Mouse (Mus musculus): ENCODE measurements around the gene Gm21970. TPM values are rescaled to one million over a fixed set of nuclear protein-coding genes. Genes with fewer than 3 reads are reported as not detected.

The Gm21970 gene
- polyA plus RNA-seq, 1 experiment from 2014 or later = not detected

DNA sequence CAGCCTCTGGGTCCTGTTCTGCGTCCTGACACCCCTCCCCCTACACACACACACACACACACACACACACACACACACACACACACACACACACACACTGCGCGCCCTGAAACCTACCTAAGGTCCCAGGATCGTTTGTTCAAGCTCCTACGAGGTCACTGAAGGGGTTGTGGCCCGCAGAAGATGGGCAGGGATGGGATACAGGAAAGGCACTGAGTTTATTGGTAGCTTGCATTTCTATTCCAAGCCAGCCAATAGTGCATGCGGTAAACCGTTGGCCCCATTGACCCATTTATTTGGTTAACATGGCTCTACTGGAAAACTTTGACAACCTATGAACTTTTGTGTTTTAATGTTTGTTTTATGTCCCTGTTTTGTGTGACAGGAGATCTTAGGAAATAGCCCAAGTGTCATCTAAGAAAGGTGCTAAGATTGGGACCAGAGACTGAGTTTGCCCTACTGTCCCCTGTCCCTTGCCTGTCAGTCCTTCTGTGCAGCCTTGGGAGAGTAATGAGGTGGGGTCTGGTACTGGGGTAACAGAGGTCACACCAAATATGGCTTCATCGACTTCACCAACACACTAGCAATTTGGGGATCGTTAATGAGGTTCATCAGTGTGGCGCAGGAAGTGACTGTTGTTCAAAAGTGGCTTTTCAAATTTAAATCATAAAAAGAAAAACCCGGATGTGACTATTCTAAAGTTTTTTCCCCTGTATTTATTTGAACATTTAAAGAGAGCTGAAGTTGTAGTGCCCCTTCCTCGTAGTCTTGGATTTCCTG lies 17.9 kb upstream of the Gm21970 start:
- Histone ChIP-seq H3K4me2 (replicated peaks) (peak overlapping the region; percentile 69), H3K27me3 (no peaks in the 10 kb centered on the region), H3K9ac (replicated peaks) (peak overlapping the region; percentile 90), H3K9me3 (no peaks in the 10 kb centered on the region), H3K4me1 (peaks cover 22% of the 10 kb centered on the region), H3K4me3 (peak overlapping the region; percentile 89), H3K36me3 (no peaks in the 10 kb centered on the region), H3K27ac (replicated peaks) (peak overlapping the region; percentile 95)
- WGBS = 42% methylated on average over 13 of the region's 13 CpGs
- ATAC-seq (replicated peaks) = no peak

DNA sequence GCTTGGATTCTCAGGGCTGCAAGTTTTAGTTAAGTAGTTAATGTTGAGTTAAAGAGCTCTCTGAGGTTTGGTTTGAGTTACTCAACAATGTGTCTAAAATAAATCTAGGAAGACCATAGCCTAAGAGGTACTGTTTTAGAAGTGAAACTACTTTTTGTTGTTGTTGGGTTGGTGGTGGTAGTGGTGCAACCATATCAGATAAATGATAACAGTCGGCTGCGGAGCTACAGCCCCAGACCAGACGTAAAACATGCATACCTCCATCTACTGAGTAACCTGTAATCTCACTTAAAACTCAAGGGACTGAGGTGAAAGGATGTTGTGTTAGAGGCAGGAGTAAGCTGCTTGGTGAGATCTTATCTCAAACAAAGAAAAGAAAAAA lies 17.3 kb upstream of the Gm21970 start:
- 90% methylated on average over 3 of the region's 3 CpGs for WGBS
- no peaks in the 10 kb centered on the region for H3K36me3 ChIP-seq
- no peaks in the 10 kb centered on the region for H3K27me3 ChIP-seq
- no peak overlapping the region for H3K27ac ChIP-seq (replicated peaks)
- H3K9me3 ChIP-seq = no peaks in the 10 kb centered on the region
- peaks cover 28% of the 10 kb centered on the region for H3K4me1 ChIP-seq
- H3K4me2 ChIP-seq (replicated peaks) = 0 out of 2 replicates have a peak overlapping the region, but pooled peaks have one; percentile 69
- no peak overlapping the region for H3K4me3 ChIP-seq
- H3K9ac ChIP-seq (replicated peaks) = no peak overlapping the region
- no peak for ATAC-seq (replicated peaks)

DNA sequence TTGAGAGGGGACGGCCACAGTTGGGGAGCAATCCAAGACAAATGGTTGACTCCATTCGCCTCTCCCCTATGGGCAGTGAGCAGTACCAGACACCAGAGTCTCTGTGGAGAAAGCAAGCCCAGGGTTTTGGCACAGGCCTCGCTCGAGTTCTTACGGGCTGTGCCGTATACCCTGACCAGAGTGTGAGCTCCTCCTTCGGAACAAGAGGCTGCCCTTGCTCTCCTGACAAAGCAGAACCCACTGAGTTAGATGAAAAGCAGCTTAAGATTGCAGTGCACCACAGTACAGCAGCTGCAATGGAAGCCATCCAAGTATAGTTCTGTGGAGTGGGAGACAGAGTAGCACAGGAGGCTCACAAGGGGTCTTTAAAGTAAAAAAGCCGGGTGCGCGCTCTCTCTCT lies 14.8 kb upstream of the Gm21970 start:
- Histone ChIP-seq H3K27ac (replicated peaks) (peak overlapping the region; percentile 58), H3K27me3 (no peaks in the 10 kb centered on the region)
- WGBS = 87% methylated on average over 10 of the region's 10 CpGs

DNA sequence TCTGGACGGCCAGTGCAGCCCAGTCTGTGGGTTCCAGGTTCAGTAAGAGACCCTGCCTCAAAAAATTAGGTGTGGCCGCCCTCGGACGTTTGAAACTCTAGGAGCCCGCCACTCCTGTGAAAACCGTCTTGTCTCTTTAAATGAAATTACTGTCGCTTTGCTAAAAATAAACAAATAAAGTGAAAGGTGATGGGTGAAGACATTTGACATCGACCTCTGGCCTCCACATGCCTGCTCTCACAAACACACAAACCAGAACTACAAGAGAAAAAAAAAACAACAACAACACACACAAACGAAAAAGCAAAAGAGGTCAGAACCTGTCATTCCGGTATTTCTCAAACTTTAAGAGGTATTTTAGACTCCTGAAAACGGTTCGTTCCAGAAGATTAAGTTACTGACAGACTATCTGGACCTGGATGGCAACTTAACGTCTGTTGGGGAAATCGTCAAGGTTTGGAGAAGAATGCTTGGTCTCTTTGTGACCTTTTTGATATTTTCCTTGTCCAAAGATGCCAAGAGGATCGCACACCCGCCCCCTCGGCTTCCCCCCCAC lies 13.0 kb upstream of the Gm21970 start:
- Histone ChIP-seq H3K27ac (replicated peaks) (peak overlapping the region; percentile 47; the same call in 1 of the 2 replicates), H3K4me2 (replicated peaks) (no peak overlapping the region), H3K9me3 (no peaks in the 10 kb centered on the region), H3K9ac (replicated peaks) (no peak overlapping the region), H3K36me3 (peaks cover 5% of the 10 kb centered on the region; the same call in 1 of the 2 replicates), H3K4me3 (no peak overlapping the region), H3K27me3 (no peaks in the 10 kb centered on the region), H3K4me1 (peaks cover 25% of the 10 kb centered on the region)
- WGBS = 60% methylated on average over 17 of the region's 17 CpGs
- ATAC-seq (replicated peaks) = no peak

More for the DNA sequence above, 14.8 kb upstream of the Gm21970 start:
- ATAC-seq (replicated peaks) = no peak
- Histone ChIP-seq H3K4me2 (replicated peaks) (no peak overlapping the region), H3K36me3 (peaks cover 1% of the 10 kb centered on the region; the same call in 1 of the 2 replicates), H3K4me1 (peaks cover 30% of the 10 kb centered on the region), H3K4me3 (no peak overlapping the region), H3K9ac (replicated peaks) (no peak overlapping the region), H3K9me3 (no peaks in the 10 kb centered on the region)

DNA sequence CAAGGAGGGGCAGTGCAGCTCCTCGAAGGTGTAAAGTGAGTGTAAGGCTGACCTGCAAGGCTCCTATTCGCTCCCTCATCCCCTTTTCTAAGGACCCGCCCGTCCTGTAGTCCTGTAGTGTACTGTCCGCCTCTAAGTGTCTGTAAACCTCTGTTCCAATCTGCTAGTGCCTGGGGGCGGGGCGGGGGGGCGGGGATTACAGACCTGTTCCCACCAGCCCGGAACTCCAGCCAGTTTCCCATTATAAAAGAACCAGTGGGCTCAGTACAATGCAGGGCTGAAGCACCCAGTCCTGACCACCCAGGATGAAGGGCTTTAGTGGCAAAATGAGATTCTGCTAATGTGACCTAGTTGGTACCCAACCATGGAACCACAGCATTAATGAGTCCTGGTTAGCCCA lies 12.5 kb upstream of the Gm21970 start:
- WGBS = 11% methylated on average over 9 of the region's 9 CpGs
- Histone ChIP-seq H3K4me3 (no peak overlapping the region), H3K9me3 (no peaks in the 10 kb centered on the region), H3K9ac (replicated peaks) (no peak overlapping the region), H3K27me3 (no peaks in the 10 kb centered on the region), H3K36me3 (peaks cover 5% of the 10 kb centered on the region; the same call in 1 of the 2 replicates), H3K4me1 (peaks cover 21% of the 10 kb centered on the region), H3K27ac (replicated peaks) (peak overlapping the region; percentile 47), H3K4me2 (replicated peaks) (no peak overlapping the region)
- peak; percentile 68 for ATAC-seq (replicated peaks)

DNA sequence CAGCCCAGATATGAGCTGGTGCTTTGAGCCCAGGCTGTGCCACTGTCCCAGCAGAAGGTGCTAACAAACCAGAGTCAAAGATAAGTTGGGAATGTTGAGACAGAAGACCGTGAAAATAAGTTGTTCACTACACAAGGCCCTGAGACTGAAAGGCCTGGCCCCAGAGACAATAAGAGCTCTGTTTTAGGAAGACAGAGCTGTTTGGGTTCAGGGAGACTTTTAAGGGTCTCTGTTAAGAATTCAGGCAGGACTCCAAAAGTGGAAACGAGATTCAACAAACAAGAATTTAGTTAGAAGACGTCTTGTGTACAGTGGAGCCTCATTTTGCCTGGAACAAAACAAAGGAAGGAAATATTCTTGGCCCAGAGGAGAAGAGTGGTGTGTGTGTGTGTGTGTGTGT lies 12.1 kb upstream of the Gm21970 start:
- Histone ChIP-seq H3K9me3 (no peaks in the 10 kb centered on the region), H3K27ac (replicated peaks) (peak overlapping the region; percentile 47), H3K9ac (replicated peaks) (no peak overlapping the region), H3K4me2 (replicated peaks) (no peak overlapping the region), H3K36me3 (peaks cover 6% of the 10 kb centered on the region; the same call in 1 of the 2 replicates), H3K4me1 (peaks cover 16% of the 10 kb centered on the region), H3K4me3 (no peak overlapping the region), H3K27me3 (no peaks in the 10 kb centered on the region)
- 16% methylated on average over 3 of the region's 3 CpGs for WGBS
- ATAC-seq (replicated peaks) = peak; percentile 41; the same call in 1 of the 2 replicates

DNA sequence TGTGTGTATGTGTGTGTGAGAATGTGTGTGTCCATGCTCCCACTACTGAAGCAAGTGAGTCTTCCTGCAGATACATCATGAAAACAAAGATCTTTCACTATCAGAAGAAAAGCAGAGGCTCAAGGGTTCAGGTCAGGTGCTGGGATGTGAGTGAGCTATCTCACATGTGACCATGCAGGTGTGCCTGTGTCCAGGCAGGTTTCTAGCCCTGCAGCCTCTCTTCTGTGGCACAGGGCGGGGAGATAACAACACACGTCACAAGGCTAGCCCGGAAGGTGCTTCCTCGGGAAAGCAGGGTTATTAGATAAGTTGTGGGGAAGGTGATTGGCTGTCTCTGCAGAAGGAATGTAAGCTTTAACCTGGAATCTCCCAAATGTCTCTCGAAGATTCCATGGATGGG lies 11.4 kb upstream of the Gm21970 start:
- no peak for ATAC-seq (replicated peaks)
- WGBS = 85% methylated on average over 5 of the region's 5 CpGs
- no peak overlapping the region for H3K4me3 ChIP-seq

DNA sequence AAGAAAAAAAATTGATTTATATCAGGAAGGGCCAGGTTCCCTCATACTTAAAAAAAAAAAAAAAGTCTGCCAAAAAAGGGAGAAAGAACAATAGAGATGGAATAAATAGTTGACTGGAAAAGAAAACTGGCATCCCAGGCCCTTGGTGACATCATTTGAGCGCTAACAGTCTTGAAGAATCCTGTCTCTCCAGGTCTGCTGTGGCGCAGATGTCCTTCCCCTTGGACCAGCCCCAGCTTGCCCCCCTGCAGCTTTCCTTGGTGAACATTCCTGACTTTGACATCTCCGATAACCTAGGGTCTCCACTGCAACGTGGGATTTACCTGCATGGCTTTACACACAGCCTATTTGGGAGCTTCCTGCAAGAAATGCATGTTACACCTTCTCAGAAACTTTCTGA lies 9.9 kb upstream of the Gm21970 start:
- Histone ChIP-seq H3K4me2 (replicated peaks) (no peak overlapping the region), H3K4me3 (no peak overlapping the region), H3K27me3 (no peaks in the 10 kb centered on the region), H3K36me3 (peaks cover 13% of the 10 kb centered on the region; the same call in 1 of the 2 replicates), H3K9ac (replicated peaks) (no peak overlapping the region), H3K27ac (replicated peaks) (no peak overlapping the region), H3K9me3 (no peaks in the 10 kb centered on the region), H3K4me1 (peaks cover 13% of the 10 kb centered on the region)
- no peak for ATAC-seq (replicated peaks)
- 91% methylated on average over 4 of the region's 4 CpGs for WGBS

More for the DNA sequence above, 11.4 kb upstream of the Gm21970 start:
- H3K9ac ChIP-seq (replicated peaks) = no peak overlapping the region
- peaks cover 15% of the 10 kb centered on the region for H3K4me1 ChIP-seq
- no peaks in the 10 kb centered on the region for H3K9me3 ChIP-seq
- no peaks in the 10 kb centered on the region for H3K27me3 ChIP-seq
- peaks cover 13% of the 10 kb centered on the region; the same call in 1 of the 2 replicates for H3K36me3 ChIP-seq
- no peak overlapping the region for H3K4me2 ChIP-seq (replicated peaks)
- H3K27ac ChIP-seq (replicated peaks) = no peak overlapping the region

DNA sequence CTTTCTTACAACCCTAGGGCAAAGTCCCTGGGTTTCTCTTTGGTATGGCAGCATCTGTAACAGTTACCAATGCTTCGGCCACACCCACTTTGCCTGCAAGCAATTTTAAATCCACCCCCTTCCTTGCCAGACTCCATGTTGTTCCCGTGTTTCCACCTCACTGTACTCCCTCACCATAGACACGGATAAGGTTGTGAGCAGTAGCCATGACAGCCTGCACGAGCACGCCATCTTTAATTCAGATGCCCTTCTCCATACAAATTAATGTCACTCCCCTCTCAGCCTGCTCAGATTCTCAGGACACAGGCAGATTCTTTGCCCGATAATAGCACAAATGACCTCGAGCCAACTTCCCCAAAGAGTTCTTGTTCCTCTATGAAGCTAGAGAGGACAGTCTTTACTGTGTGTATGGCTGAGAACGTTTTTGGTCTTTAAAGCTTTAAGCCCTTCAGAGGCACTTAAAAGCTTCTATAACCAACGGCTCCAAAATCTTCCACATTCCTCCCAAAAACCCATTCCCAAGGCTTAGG lies 9.2 kb upstream of the Gm21970 start:
- WGBS = 90% methylated on average over 9 of the region's 9 CpGs

DNA sequence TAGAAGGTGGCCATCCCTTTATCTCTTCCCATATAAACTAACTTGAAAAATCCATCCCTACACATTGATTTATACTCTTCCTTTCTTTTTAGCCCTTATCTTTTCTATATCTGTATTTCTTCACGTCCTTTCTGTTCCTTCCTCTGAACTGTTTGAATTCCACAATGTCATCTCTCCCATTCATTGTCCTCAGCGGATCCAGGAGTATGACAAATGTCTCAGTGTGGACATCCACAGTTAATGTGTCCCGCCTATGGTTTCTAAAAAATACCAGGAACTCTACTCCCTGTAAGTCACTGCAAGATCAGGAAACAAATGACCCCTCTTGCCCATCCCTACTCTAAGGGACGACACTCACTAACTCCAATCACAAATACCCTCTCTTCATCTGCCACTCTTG lies 7.3 kb upstream of the Gm21970 start:
- H3K4me1 ChIP-seq = 0 out of 2 replicates have a peak, but pooled peaks cover 3% of the 10 kb centered on the region
- H3K27ac ChIP-seq (replicated peaks) = no peak overlapping the region
- WGBS = 89% methylated on average over 4 of the region's 4 CpGs
- no peak overlapping the region for H3K4me3 ChIP-seq
- no peak overlapping the region for H3K9ac ChIP-seq (replicated peaks)
- H3K36me3 ChIP-seq = peaks cover 27% of the 10 kb centered on the region
- no peaks in the 10 kb centered on the region for H3K9me3 ChIP-seq
- H3K27me3 ChIP-seq = no peaks in the 10 kb centered on the region
- no peak overlapping the region for H3K4me2 ChIP-seq (replicated peaks)
- ATAC-seq (replicated peaks) = no peak

More for the DNA sequence above, 9.2 kb upstream of the Gm21970 start:
- Histone ChIP-seq H3K27me3 (no peaks in the 10 kb centered on the region), H3K9me3 (no peaks in the 10 kb centered on the region), H3K9ac (replicated peaks) (no peak overlapping the region), H3K4me3 (no peak overlapping the region), H3K27ac (replicated peaks) (no peak overlapping the region), H3K4me1 (peaks cover 10% of the 10 kb centered on the region), H3K36me3 (peaks cover 13% of the 10 kb centered on the region; the same call in 1 of the 2 replicates), H3K4me2 (replicated peaks) (no peak overlapping the region)
- ATAC-seq (replicated peaks) = no peak

DNA sequence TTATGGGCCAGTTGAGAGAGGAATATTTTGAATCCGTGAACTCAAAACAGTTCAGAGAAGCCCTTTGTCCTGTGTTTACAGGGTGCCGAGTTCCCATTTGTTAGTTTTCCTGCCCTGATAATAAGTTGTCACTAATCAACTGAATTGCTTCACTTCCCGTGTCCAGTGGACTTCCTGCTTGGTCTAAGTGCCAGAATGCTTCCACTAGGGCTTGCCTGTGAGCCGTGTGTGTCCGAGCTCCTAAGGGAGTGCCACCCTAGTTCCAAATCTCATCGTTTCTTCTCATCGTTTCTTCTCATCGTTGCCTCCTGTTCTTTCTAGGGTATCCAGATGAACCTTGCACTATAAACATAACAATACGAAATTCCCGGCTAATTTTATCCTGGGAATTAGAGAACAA lies 5.9 kb upstream of the Gm21970 start:
- H3K9ac ChIP-seq (replicated peaks) = no peak overlapping the region
- H3K27me3 ChIP-seq = no peaks in the 10 kb centered on the region
- H3K4me3 ChIP-seq = no peak overlapping the region
- H3K36me3 ChIP-seq = peaks cover 34% of the 10 kb centered on the region
- WGBS = 47% methylated on average over 10 of the region's 10 CpGs
- no peaks in the 10 kb centered on the region for H3K4me1 ChIP-seq
- no peaks in the 10 kb centered on the region for H3K9me3 ChIP-seq
- no peak overlapping the region for H3K4me2 ChIP-seq (replicated peaks)
- ATAC-seq (replicated peaks) = no peak
- no peak overlapping the region for H3K27ac ChIP-seq (replicated peaks)

DNA sequence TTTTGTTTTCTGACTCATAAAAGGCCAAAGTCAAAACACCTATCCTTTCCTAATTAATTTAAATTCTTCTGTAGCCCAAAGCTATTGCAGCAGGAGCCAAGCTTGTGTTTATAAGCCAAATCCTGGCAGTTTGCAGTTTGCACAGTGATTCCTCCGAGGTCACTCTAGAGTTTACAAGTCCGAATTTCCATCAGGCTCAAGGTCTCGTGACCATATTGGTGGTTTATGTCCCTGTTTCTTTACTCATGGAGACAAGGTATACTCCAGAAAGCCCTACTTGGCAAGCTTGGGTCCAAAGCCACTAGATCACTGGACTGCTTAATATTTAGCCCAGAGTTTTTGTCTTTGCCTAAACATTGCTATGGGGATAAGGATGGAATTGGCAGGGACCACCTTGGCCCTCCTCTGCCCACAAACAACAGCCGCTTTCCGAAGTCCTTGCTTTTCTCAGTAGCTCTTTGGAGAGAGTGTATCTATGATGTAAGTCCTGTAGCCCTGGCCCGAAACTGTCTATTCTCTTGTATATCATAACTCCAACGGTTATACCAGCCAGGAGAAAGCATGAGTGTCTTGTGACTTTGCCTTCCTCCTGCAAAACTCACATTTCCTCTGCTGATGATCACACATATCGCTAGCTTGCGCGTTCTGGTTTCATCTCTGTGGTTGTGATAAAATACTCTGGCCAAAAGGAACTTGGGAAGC lies 5.0 kb upstream of the Gm21970 start:
- H3K36me3 ChIP-seq = peaks cover 34% of the 10 kb centered on the region

More for the DNA sequence above, 5.0 kb upstream of the Gm21970 start:
- Histone ChIP-seq H3K9me3 (no peaks in the 10 kb centered on the region), H3K27me3 (no peaks in the 10 kb centered on the region), H3K4me1 (no peaks in the 10 kb centered on the region), H3K27ac (replicated peaks) (no peak overlapping the region), H3K4me3 (no peak overlapping the region), H3K9ac (replicated peaks) (no peak overlapping the region), H3K4me2 (replicated peaks) (no peak overlapping the region)
- ATAC-seq (replicated peaks) = no peak
- 89% methylated on average over 10 of the region's 10 CpGs for WGBS

Data from forebrain, embryonic 15.5 days (tissue).